Mouse (Mus musculus) lung, postnatal 0 days (tissue): ENCODE measurements around the gene Fam131a. TPM values are rescaled to one million over a fixed set of nuclear protein-coding genes. Genes with fewer than 3 reads are reported as not detected.
A peak's percentile ranks its signal among the peaks of the same experiment; 100 is the strongest.

Experiments
- ATAC-seq: fragments of 200-750 bp; cut with Nextera tagmentation; 2 replicates; pipeline ENCODE4 v1.8.0; 2017; ENCODE audit warnings: moderate library complexity
- DNase-seq: peaks from one replicate; pipeline ENCODE4 v3.0.0-alpha.2; 2016; ENCODE audit warnings: low spot score
- H3K27ac ChIP-seq: fragments of 300-500 bp; sonication (generic); 2 replicates; pipeline ENCODE4 v1.5.1; 2014; ENCODE audit warnings: antibody characterized with exemption, mild to moderate bottlenecking, low read length, mixed read lengths
- H3K27me3 ChIP-seq: fragments of 300-500 bp; sonication (generic); replicated peaks from 2 replicates; pipeline ENCODE4 v1.6.1; 2014; ENCODE audit warnings: low read length, mixed read lengths; ENCODE audit not compliant: insufficient read depth
- H3K36me3 ChIP-seq: fragments of 300-500 bp; sonication (generic); 2 replicates; pipeline ENCODE4 v1.6.1; 2014; ENCODE audit warnings: low read length, mixed read lengths; ENCODE audit not compliant: insufficient read depth
- H3K4me1 ChIP-seq: fragments of 300-500 bp; sonication (generic); 2 replicates; pipeline ENCODE4 v1.6.1; 2014; ENCODE audit warnings: antibody characterized with exemption, low read depth, low read length, mixed read lengths; ENCODE audit not compliant: insufficient read depth
- H3K4me2 ChIP-seq: fragments of 300-500 bp; sonication (generic); replicated peaks from 2 replicates; pipeline ENCODE4 v1.6.1; 2014; ENCODE audit warnings: low read depth, mild to moderate bottlenecking, low read length, moderate library complexity, mixed read lengths
- H3K4me3 ChIP-seq: fragments of 300-500 bp; sonication (generic); 2 replicates; pipeline ENCODE4 v1.5.1; 2014; ENCODE audit warnings: low read depth, low read length
- H3K9ac ChIP-seq: fragments of 300-500 bp; sonication (generic); replicated peaks from 2 replicates; pipeline ENCODE4 v1.6.1; 2014; ENCODE audit warnings: low read depth, mild to moderate bottlenecking
- H3K9me3 ChIP-seq: fragments of 300-500 bp; sonication (generic); 2 replicates; pipeline ENCODE4 v1.6.1; 2016; ENCODE audit warnings: low read length, mixed read lengths
- CTCF ChIP-seq: IDR thresholded peaks from 2 replicates; pipeline ENCODE4 v1.5.1; 2016; ENCODE audit warnings: antibody characterized with exemption, mild to moderate bottlenecking
- EP300 ChIP-seq: IDR thresholded peaks from 2 replicates; pipeline ENCODE4 v1.6.1; 2016; ENCODE audit warnings: antibody characterized with exemption, mild to moderate bottlenecking, control low read depth
- WGBS: fragments of 180-500 bp; shearing (Covaris S2); extraction: QIAGEN DNeasy Blood & Tissue Kit; methylation state at CpG from one replicate; pipeline ENCODE4 v1.1.7; 2014; 5-methylcytosine and 5-hydroxymethylcytosine counted together
- polyA plus RNA-seq: library from polyadenylated mRNA; unstranded; fragments of >200 nt; fragmentation: Nextera tagmentation; extraction: Ambion mirVana; gene quantifications from 2 replicates; pipeline ENCODE4 v1.2.1, GENCODE M21; 2015

Gene Fam131a
- polyA plus RNA-seq, 1 experiment from 2014 or later, result 8.4 TPM

DNA sequence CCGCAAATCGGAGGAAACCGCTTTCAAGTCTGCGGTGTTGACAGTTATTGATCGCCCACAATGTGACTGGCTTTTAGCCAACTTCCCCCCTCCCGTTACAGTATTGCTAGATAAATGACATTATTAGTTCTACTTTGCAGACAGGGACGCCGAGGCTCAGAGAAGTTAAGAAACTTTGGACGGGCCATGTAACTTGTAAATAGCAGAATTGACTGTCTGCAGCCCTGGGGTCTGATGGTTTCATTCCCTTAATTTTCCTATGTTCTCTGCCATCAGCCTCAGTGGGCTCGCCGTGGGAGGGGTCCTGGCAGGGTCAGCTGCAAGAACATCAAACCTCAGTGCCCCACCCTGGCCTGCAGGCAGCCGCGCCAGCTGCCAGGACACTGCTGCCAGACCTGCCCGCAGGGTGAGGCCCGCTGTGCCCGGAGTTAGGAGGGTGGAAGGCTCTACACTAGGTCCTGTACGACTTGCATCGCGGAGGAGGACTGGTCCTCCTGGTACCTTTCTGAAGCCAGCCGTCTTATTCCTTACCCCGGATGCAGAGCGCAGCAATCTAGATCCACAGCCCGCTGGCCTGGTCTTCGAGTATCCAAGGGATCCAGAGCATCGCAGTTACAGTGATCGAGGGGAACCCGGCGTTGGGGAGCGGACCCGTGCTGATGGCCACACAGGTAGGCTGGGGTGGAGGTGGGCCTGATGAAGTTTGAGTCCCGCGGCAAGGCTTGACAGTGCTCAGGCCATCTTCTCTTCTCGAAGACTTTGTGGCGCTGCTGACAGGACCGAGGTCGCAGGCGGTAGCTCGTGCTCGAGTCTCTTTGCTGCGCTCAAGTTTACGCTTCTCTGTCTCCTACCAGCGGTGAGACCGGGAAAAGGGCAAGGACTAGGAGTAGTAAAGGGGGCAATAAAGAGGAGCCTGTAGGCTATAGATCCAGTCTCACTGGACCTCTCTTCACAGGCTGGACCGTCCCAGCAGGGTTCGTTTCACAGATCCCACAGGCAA lies 41.0 kb downstream of the Fam131a start, which contains the start of gene Thpo:
Gene Thpo, minus strand, starts transcription at position 781 of the 1,000 bp plus-strand sequence.
- no peaks in the 10 kb centered on the region for H3K9me3 ChIP-seq
- ATAC-seq (no peak), DNase-seq (no peak)
- WGBS, result 5% methylated on average over 45 of the region's 45 CpGs
- peak within 1 kb of the TSS; percentile 60 for H3K4me3 ChIP-seq
- H3K36me3 ChIP-seq, result no peaks in the 10 kb centered on the region
- no peak within 1 kb of the TSS for H3K27ac ChIP-seq
- peaks cover 21% of the 10 kb centered on the region for H3K27me3 ChIP-seq
- H3K4me2 ChIP-seq, result peak within 1 kb of the TSS; percentile 99
- TF ChIP-seq EP300, result no peak
- TF ChIP-seq CTCF, result no peak
- peak within 1 kb of the TSS; percentile 54 for H3K9ac ChIP-seq
- no peaks in the 10 kb centered on the region; the same call in 1 of the 2 replicates for H3K4me1 ChIP-seq

- no peak for ATAC-seq
- H3K27me3 ChIP-seq, result peaks cover 21% of the 10 kb centered on the region
- WGBS, result 64% methylated on average over 5 of the region's 5 CpGs
These were observed 42.6 kb downstream of the Fam131a start for GRCm38 (mm10) chr16:20735651-20736050.

DNA sequence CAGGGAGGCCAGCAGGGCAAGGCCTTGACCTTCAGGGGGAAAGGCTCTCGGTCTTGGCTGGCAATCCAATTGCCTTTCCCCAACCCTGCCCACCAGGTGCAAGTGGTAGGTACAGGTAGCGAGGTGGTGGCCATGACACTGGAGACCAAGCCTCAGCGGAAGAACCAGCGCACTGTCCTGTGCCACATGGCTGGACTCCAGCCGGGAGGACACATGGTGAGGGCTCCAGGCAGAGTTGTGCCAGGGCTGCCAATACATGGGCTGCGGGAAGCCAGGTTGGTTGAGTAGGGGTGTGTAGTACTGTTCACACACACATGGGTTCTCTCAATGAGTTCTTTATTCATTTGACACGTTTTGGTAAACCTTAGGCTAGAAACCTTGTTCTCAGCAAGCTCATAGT lies 43.1 kb downstream of the Fam131a start:
- no peaks in the 10 kb centered on the region for H3K36me3 ChIP-seq
- TF ChIP-seq EP300 (no peak), CTCF (no peak)
- DNase-seq (no peak), ATAC-seq (no peak)
- H3K27ac ChIP-seq, result no peak overlapping the region
- H3K27me3 ChIP-seq, result peaks cover 21% of the 10 kb centered on the region
- no peak overlapping the region for H3K4me2 ChIP-seq
- WGBS, result 87% methylated on average over 7 of the region's 7 CpGs
- no peak overlapping the region for H3K4me3 ChIP-seq
- H3K4me1 ChIP-seq, result no peaks in the 10 kb centered on the region; the same call in 1 of the 2 replicates
- no peaks in the 10 kb centered on the region for H3K9me3 ChIP-seq
- H3K9ac ChIP-seq, result no peak overlapping the region

More at GRCm38 (mm10) chr16:20735651-20736050, 42.6 kb downstream of the Fam131a start:
- no peaks in the 10 kb centered on the region for H3K9me3 ChIP-seq
- DNase-seq, result no peak
- no peaks in the 10 kb centered on the region; the same call in 1 of the 2 replicates for H3K4me1 ChIP-seq
- H3K27ac ChIP-seq, result no peak overlapping the region
- no peak overlapping the region for H3K4me2 ChIP-seq
- H3K36me3 ChIP-seq, result no peaks in the 10 kb centered on the region
- H3K9ac ChIP-seq, result no peak overlapping the region
- H3K4me3 ChIP-seq, result no peak overlapping the region
- TF ChIP-seq EP300 (no peak), CTCF (no peak)

GRCm38 (mm10) chr16:20736823-20737222 lies 43.8 kb downstream of the Fam131a start:
- Histone ChIP-seq H3K4me3 (no peak overlapping the region), H3K27ac (no peak overlapping the region), H3K4me2 (no peak overlapping the region), H3K27me3 (peaks cover 17% of the 10 kb centered on the region), H3K4me1 (no peaks in the 10 kb centered on the region; the same call in 1 of the 2 replicates), H3K9me3 (no peaks in the 10 kb centered on the region), H3K36me3 (no peaks in the 10 kb centered on the region), H3K9ac (no peak overlapping the region)
- ATAC-seq, result no peak
- TF ChIP-seq CTCF, result no peak
- no peak for TF ChIP-seq EP300
- 79% methylated on average over 5 of the region's 5 CpGs for WGBS
- no peak for DNase-seq

- peaks cover 4% of the 10 kb centered on the region for H3K27me3 ChIP-seq
- TF ChIP-seq CTCF, result no peak
- no peak for TF ChIP-seq EP300
- H3K4me1 ChIP-seq, result no peaks in the 10 kb centered on the region
- no peak overlapping the region for H3K4me2 ChIP-seq
- no peak overlapping the region for H3K4me3 ChIP-seq
- no peak overlapping the region for H3K9ac ChIP-seq
- DNase-seq (no peak), ATAC-seq (no peak)
- no peak overlapping the region for H3K27ac ChIP-seq
- WGBS, result 90% methylated on average over 9 of the region's 9 CpGs
- no peaks in the 10 kb centered on the region for H3K9me3 ChIP-seq
- no peaks in the 10 kb centered on the region for H3K36me3 ChIP-seq
These were observed 46.8 kb downstream of the Fam131a start for GRCm38 (mm10) chr16:20739845-20740244.

DNA sequence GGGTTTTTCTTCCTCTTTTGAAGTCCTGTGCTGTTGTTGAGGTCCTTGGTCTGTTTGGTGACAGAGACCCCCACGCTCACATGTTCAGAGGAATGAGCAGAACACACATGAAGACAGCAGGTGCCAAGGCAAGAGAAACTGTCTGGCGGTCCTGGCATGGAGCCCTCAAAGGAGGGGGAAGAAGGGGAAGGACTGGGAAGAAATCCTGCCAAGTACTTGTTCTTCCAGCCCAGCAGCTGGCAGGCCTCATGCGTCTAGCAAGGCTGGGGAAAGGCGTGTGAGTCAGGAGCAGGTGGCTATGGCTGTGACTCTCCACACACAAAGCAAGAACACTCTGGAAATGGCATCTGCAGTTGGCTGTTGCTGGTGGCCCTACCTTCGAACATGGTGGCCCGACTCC lies 53.6 kb downstream of the Fam131a start:
- H3K27ac ChIP-seq, result no peak overlapping the region
- H3K27me3 ChIP-seq, result no peaks in the 10 kb centered on the region
- no peak overlapping the region for H3K4me2 ChIP-seq
- DNase-seq (peak; percentile 87), ATAC-seq (peak; percentile 84)
- H3K36me3 ChIP-seq, result no peaks in the 10 kb centered on the region
- H3K4me3 ChIP-seq, result no peak overlapping the region
- TF ChIP-seq EP300 (no peak), CTCF (no peak)
- H3K9me3 ChIP-seq, result no peaks in the 10 kb centered on the region
- 41% methylated on average over 6 of the region's 6 CpGs for WGBS
- H3K9ac ChIP-seq, result no peak overlapping the region
- H3K4me1 ChIP-seq, result no peaks in the 10 kb centered on the region
